Mouse (Mus musculus) thymus, adult 2 months (tissue): Measurements from ENCODE around the gene Myo1g. TPM values are rescaled to one million over a fixed set of nuclear protein-coding genes. Genes with fewer than 3 reads are reported as not detected.

Experiments used
- DNase-seq: peaks from one replicate; pipeline ENCODE4 v3.0.0; 2021
- H3K27ac ChIP-seq: fragments of 200-500 bp; 2 replicates; pipeline ENCODE4 v1.5.1; 2012; ENCODE audit warnings: low read length, control low read depth; ENCODE audit not compliant: control insufficient read depth, insufficient read depth
- H3K27me3 ChIP-seq: fragments of 200-500 bp; 2 replicates; pipeline ENCODE4 v1.6.1; 2012; ENCODE audit warnings: mild to moderate bottlenecking, low read length, moderate library complexity, mixed read lengths; ENCODE audit not compliant: control insufficient read depth, insufficient read depth
- H3K36me3 ChIP-seq: fragments of 200-500 bp; 2 replicates; pipeline ENCODE4 v1.6.1; 2012; ENCODE audit warnings: mild to moderate bottlenecking, low read length, moderate library complexity; ENCODE audit not compliant: control insufficient read depth, insufficient read depth
- H3K4me1 ChIP-seq: fragments of 200-500 bp; replicated peaks from 2 replicates; pipeline ENCODE4 v1.6.1; 2012; ENCODE audit warnings: low read length; ENCODE audit not compliant: control insufficient read depth, insufficient read depth
- H3K4me3 ChIP-seq: fragments of 200-500 bp; 2 replicates; pipeline ENCODE4 v1.5.1; 2012; ENCODE audit warnings: mild to moderate bottlenecking, low read length, control low read depth, moderate library complexity; ENCODE audit not compliant: control insufficient read depth, insufficient read depth
- CTCF ChIP-seq: fragments of 200-500 bp; IDR thresholded peaks from 2 replicates; pipeline ENCODE4 v1.5.1; 2012; ENCODE audit warnings: mild to moderate bottlenecking, control low read depth, low read length, moderate library complexity, borderline replicate concordance; ENCODE audit not compliant: control insufficient read depth, poor library complexity, insufficient read depth; ENCODE audit errors: extremely low read depth
- POLR2A ChIP-seq: fragments of 200-500 bp; IDR thresholded peaks from 2 replicates; pipeline ENCODE4 v1.6.1; 2012; ENCODE audit warnings: mild to moderate bottlenecking, low read length, control low read depth, moderate library complexity; ENCODE audit not compliant: control insufficient read depth, poor library complexity, insufficient read depth; ENCODE audit errors: extremely low read depth
- WGBS: fragments of 180-500 bp; shearing (Covaris S2); methylation state at CpG from one replicate; pipeline ENCODE4 v1.1.7; 2018; 5-methylcytosine and 5-hydroxymethylcytosine counted together
- polyA plus RNA-seq: library from polyadenylated mRNA; depleted of rRNA; stranded (reverse); fragments of >200 nt; gene quantifications from 2 replicates; pipeline ENCODE4 v1.2.3, GENCODE M21; 2012

Myo1g gene
- polyA plus RNA-seq, 1 experiment = 216 TPM

GRCm38 (mm10) chr11:6525241-6525640 is 4.5 kb upstream of the Myo1g start:
- DNase-seq = no peak
- no peaks in the 10 kb centered on the region for H3K27me3 ChIP-seq
- H3K4me1 ChIP-seq = peaks cover 19% of the 10 kb centered on the region
- peaks cover 19% of the 10 kb centered on the region for H3K36me3 ChIP-seq
- H3K4me3 ChIP-seq = no peak overlapping the region
- H3K27ac ChIP-seq = no peak overlapping the region
- TF ChIP-seq CTCF = no peak
- TF ChIP-seq POLR2A = no peak
- WGBS = 83% methylated on average over 1 of the region's 1 CpGs

- TF ChIP-seq CTCF (no peak), POLR2A (no peak)
- no peak overlapping the region for H3K4me3 ChIP-seq
Measured at GRCm38 (mm10) chr11:6524880-6525238, 4.1 kb upstream of the Myo1g start.

GRCm38 (mm10) chr11:6524165-6524879 is 3.6 kb upstream of the Myo1g start:
- Histone ChIP-seq H3K36me3 (peaks cover 19% of the 10 kb centered on the region), H3K27me3 (no peaks in the 10 kb centered on the region), H3K4me1 (peaks cover 22% of the 10 kb centered on the region), H3K4me3 (no peak overlapping the region), H3K27ac (no peak overlapping the region)
- no peak for DNase-seq
- WGBS = 93% methylated on average over 8 of the region's 8 CpGs
- TF ChIP-seq CTCF (no peak), POLR2A (no peak)

More at GRCm38 (mm10) chr11:6524880-6525238, 4.1 kb upstream of the Myo1g start:
- DNase-seq = no peak
- Histone ChIP-seq H3K27me3 (no peaks in the 10 kb centered on the region), H3K36me3 (peaks cover 19% of the 10 kb centered on the region), H3K27ac (no peak overlapping the region), H3K4me1 (peaks cover 22% of the 10 kb centered on the region)
- WGBS = 96% methylated on average over 4 of the region's 4 CpGs

DNA sequence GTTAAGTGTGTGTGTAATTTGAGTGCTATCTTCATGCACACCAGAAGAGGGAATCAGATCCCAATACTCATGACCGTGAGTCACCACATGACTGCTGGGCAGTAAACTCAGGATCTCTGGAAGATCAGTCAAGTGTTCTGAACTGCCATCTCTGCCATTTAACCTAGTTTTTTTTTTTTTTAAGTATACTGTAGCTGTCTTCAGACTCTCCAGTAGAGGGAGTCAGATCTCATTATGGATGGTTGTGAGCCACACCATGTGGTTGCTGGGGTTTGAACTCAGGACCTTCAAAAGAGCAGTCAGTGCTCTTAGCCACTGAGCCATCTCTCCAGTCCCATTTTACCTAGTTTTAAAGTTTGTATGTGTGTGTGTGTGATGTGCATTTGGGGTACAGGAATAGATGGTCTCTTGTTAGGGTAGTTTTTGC is 2.9 kb upstream of the Myo1g start:
- H3K36me3 ChIP-seq = peaks cover 19% of the 10 kb centered on the region
- H3K4me1 ChIP-seq = peaks cover 27% of the 10 kb centered on the region
- H3K27ac ChIP-seq = no peak overlapping the region
- DNase-seq = no peak
- TF ChIP-seq CTCF = no peak
- no peak for TF ChIP-seq POLR2A
- WGBS = 85% methylated on average over 1 of the region's 1 CpGs
- H3K27me3 ChIP-seq = no peaks in the 10 kb centered on the region
- no peak overlapping the region for H3K4me3 ChIP-seq

GRCm38 (mm10) chr11:6522782-6523525 is 2.2 kb upstream of the Myo1g start:
- Histone ChIP-seq H3K4me3 (no peak overlapping the region), H3K36me3 (peaks cover 26% of the 10 kb centered on the region), H3K27ac (no peak overlapping the region), H3K4me1 (peaks cover 25% of the 10 kb centered on the region), H3K27me3 (no peaks in the 10 kb centered on the region)
- TF ChIP-seq CTCF (no peak), POLR2A (no peak)
- peak; percentile 14 for DNase-seq
- WGBS = 39% methylated on average over 9 of the region's 9 CpGs

GRCm38 (mm10) chr11:6519491-6520033 is 1.2 kb downstream of the Myo1g start:
- peak; percentile 54 for DNase-seq
- TF ChIP-seq POLR2A = no peak
- TF ChIP-seq CTCF = no peak
- peak overlapping the region; percentile 96 for H3K4me3 ChIP-seq
- peak overlapping the region; percentile 77 for H3K27ac ChIP-seq
- no peaks in the 10 kb centered on the region for H3K27me3 ChIP-seq
- whole genome bisulfite sequencing = 3% methylated on average over 11 of the region's 11 CpGs
- peaks cover 22% of the 10 kb centered on the region for H3K4me1 ChIP-seq
- peaks cover 37% of the 10 kb centered on the region for H3K36me3 ChIP-seq

GRCm38 (mm10) chr11:6514837-6515236 is 5.9 kb downstream of the Myo1g start:
- Histone ChIP-seq H3K27ac (no peak overlapping the region), H3K4me3 (no peak overlapping the region), H3K36me3 (peaks cover 76% of the 10 kb centered on the region), H3K4me1 (peaks cover 8% of the 10 kb centered on the region), H3K27me3 (no peaks in the 10 kb centered on the region)
- no peak for DNase-seq
- no peak for TF ChIP-seq CTCF
- TF ChIP-seq POLR2A = no peak
- WGBS = 96% methylated on average over 7 of the region's 7 CpGs
